Mouse (Mus musculus) lung, postnatal 36 days (tissue): Measurements from ENCODE around the gene Tet2.
"Not testable (repeated sequence)": the region's sequence is repeated elsewhere in the genome, so short reads cannot be mapped to it uniquely, and the experiment has no call there.

ENCODE experiments used
- DNase-seq: peaks from one replicate; pipeline ENCODE4 v3.0.0; 2022; ENCODE audit warnings: mixed read lengths

Tet2 gene

DNA sequence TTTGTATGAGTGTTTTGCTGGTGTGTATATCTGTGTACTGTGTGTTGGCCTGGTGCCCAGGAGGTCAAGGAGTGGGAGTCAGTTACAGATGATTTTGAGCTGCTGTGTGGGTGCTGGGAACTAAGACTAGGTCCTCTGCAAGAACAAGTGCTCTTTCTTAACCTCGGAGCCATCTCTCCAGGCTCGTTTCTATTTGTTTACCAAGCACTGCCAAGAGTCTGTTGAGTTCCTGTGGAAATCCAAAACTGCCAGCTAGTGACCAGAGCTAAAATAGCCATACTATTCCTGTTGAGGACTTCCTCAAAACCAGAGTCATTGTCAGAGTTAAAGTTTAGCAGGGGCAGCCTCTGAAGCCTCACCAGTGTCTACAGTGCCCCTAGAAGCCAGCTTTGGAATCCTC lies 1.9 kb upstream of the Tet2 start:
- no peak for DNase-seq

GRCm38 (mm10) chr3:133545304-133545666 lies 346 bp upstream of the Tet2 start:
- DNase-seq = no peak

GRCm38 (mm10) chr3:133544131-133544550 lies 798 bp downstream of the Tet2 start:
- DNase-seq = peak; percentile 94

GRCm38 (mm10) chr3:133543101-133544020 lies 1.6 kb downstream of the Tet2 start:
- DNase-seq = peak; percentile 27

- no peak for DNase-seq
Measured at GRCm38 (mm10) chr3:133542084-133542483, 2.9 kb downstream of the Tet2 start.

GRCm38 (mm10) chr3:133541000-133541399 lies 3.9 kb downstream of the Tet2 start:
- no peak for DNase-seq

DNA sequence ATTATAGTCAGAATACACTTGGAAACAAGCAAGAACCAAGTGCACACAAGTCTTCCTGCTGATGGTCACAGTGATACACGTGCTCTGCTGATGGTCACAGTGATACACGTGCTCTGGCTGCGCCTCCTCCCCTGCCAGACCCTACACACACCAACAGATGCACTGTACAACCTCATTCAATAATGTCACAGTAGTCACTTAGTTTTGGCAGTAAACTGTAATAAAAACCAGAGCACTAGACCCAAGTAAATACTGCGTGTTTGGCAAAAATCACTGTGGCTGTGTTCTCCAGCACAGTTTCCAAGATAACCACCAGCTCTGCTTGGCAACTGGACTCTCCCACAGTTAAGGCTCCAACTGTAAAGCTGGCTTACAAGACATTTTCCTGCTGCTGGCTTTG lies 4.9 kb downstream of the Tet2 start:
- DNase-seq = no peak

- DNase-seq = not testable (repeated sequence)
Measured at GRCm38 (mm10) chr3:133538499-133538898, 6.4 kb downstream of the Tet2 start.

DNA sequence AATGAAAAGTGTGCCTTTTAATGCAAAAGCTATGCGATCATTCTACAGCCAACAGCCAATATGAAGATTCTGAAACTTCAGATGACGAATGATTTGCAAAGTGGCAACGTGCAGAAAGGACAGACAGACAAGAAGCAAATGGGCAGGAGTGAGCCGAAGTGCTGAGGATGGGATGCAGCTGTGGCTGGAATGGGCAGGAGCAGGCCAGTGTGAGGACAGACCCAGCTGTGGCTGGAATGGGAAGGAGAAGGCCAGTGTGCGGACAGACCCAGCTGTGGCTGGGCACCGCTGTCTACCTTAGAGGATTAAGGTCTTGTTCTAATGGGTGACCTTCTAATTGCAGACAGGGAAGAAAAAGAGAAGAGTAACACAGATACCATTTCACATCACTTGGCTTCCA lies 9.3 kb downstream of the Tet2 start:
- DNase-seq = peak; percentile 62

DNA sequence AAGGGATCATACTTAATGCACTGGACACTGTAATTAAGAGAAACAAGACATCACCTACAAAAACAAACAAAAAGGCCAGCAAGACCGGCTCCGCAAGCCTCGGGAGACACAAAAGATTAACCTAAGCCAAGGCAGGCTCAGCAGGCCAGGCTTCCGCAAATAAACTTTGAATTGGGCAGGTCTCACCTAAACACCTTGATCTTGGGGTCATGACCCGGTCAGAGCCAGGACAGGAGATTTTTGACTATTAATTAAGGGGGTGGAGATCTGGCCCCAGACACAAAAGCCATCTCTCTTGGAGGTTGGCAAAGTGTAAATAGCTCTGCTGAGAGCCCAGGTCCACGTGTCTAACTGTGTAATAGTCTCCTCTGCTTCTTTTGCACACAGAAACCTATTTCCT lies 10.9 kb downstream of the Tet2 start:
- no peak for DNase-seq

- no peak for DNase-seq
Measured at GRCm38 (mm10) chr3:133533272-133533995, 11.5 kb downstream of the Tet2 start.

DNA sequence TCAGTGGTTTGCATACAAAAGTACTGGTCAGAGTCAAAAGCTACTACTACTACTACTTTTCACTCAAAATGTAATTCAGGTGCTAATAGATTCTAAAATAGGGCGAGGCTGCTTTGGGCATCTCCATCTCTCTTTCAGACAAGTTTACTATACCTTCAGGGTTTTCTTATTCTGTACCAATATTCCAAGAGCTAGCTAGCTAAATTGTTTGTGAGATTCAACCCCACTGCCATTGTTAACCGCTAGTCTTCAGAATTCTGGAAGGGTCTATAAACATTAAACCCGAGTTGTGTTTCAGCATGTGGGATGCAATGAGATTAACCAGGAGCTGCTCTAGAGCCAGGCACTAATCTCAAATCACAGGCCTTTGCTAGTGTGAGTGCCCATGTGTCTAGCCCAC lies 12.1 kb downstream of the Tet2 start:
- DNase-seq = no peak

- DNase-seq = no peak
Measured at GRCm38 (mm10) chr3:133532252-133532651, 12.7 kb downstream of the Tet2 start.

GRCm38 (mm10) chr3:133531101-133531500 lies 13.8 kb downstream of the Tet2 start:
- DNase-seq = no peak

GRCm38 (mm10) chr3:133530664-133531063 lies 14.3 kb downstream of the Tet2 start:
- no peak for DNase-seq

- DNase-seq = no peak
Measured at GRCm38 (mm10) chr3:133526119-133526723, 18.7 kb downstream of the Tet2 start.

DNA sequence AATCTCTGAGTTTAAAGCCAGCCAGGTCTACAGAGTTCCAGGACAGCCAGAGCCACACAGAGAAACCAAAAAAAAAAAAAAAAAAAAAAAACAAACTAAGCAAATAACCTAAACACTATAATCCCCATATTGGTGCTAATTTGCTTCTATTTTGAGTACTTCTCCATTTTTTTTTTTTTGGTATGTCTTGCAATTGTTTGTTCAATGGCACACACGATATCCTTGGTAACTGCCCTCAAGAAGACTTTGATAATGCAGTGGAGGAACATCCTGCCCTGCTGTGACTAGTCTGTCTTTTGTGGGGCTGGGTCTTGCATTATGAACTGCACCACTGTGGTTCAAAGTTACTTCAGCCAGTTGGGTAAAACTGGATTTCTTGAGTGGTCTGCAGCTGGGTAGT lies 19.4 kb downstream of the Tet2 start:
- DNase-seq = no peak

DNA sequence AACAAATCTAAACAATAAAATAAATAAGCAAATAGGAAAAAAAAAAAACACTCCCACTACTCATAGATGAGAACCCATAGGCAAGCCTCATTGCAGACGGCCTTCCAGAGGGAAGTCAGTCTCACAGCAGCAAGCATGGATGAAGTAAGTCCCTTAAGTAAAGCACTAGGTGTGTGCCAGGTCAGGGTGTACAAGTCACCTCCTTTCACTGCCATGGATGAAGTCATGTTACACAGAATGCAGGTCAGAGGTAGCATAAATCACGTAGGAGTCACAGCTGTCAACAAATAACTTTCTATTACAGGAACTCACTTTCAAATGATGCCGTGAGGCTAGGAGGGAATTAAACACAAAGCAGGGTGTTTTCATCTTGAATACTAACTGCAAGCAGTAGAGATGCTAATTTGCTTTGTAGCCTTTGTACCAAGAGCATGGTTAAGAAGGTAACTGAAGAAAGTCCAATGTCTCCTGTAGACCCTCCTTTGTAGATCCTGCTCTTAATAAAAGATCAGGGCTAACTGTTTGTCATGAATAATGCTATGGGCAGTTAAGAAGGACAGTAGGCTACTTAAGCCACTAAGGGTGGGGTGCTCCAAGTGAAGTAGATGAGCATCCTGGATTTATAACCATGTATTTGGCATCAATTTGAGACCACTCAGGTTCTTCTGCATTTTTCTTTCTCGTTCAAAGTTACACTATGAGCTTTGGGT lies 20.4 kb downstream of the Tet2 start:
- DNase-seq = no peak

DNA sequence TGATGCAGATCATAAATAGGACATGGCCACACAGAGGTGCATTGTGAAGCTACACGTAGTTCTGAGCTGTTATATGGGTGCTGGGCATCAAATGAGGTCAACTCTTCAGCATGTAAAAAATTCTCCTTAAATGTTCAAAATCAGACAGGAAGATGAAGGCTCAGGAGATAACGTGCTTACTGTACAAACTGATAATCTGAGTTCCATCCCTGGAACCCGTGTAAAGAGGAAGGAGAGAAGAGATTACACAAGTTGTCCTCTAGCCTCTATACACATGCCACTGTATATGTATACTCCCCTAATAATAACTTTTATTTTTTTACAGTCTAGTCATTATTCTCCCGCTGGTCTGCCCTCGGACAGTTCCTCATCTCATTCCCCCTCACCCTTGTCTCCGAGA lies 21.7 kb downstream of the Tet2 start:
- no peak for DNase-seq

DNA sequence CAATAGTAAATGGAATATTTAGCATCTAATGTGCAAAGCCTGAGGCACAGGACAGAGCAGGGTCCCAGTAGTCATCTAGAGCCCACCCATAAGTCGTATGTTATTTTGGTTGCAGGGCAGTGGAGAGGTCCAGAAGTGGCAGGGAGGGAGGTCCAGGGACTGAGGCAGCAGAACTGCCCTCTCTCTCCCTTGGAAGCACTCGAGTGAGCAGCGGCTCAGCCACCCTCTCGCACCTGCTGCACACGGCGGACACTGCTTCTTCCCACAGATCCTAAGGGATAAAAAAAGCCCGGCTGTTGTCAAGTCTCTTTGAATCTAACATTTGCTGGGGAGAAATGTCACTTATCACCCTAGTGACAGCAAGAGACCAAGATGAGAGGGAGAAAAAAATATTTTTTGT lies 22.6 kb downstream of the Tet2 start:
- no peak for DNase-seq

GRCm38 (mm10) chr3:133518801-133519200 lies 26.1 kb downstream of the Tet2 start:
- no peak for DNase-seq

DNA sequence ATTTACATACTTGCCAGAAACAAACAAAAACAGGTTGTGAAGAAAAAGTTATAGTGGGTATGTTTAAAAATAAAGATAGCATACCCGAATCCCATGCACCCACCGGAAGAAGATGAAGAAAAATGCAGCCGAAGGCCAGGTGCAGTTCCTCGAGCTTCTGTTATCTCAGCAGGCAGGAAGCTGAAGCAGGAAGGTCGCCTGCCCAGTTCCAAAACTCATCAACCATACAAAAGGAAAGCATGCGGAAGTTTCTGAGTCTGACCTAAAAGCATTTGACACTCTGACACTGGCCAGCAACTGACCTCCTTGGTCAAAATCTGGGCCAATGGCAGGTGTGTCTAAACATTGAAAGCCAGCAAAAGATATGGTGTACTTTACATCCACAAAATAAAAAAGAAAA lies 26.8 kb downstream of the Tet2 start:
- no peak for DNase-seq

GRCm38 (mm10) chr3:133517406-133517805 lies 27.5 kb downstream of the Tet2 start:
- peak; percentile 24 for DNase-seq
